19 mouse cellular contexts compared by ENCODE assay signal in genomic region chr3:69717476-69717875, GRCm38 (mm10). TPM values are rescaled to one million over a fixed set of nuclear protein-coding genes. Genes with fewer than 3 reads are reported as not detected.
A peak's percentile ranks its signal among the peaks of the same experiment; 100 is the strongest.
DNase-seq lines count a peak whose midpoint lies in the region; ATAC-seq lines count a peak whose summit lies in the region.
"Had no signal": no experiment of that assay in that cellular context is flagged by ENCODE, and none has a peak within 500 bp of the region (broad histone marks: within the 10 kb centered on the region; RNA-seq: fewer than 3 reads in every experiment).

No protein-coding gene starts in this region.

- no peaks in the 10 kb centered on the region for H3K36me3 ChIP-seq in embryonic facial prominence, embryonic 14.5 days (ENCODE audit: control insufficient read depth, insufficient read depth, low read length)
- H3K36me3 ChIP-seq in embryonic facial prominence, embryonic 10.5 days (replicated peaks) = no peaks in the 10 kb centered on the region
- H3K36me3 ChIP-seq: embryonic facial prominence, embryonic 15.5 days; forebrain, embryonic 10.5 days; heart, embryonic 13.5 days; hindbrain, embryonic 15.5 days had no signal

- no peaks in the 10 kb centered on the region for H3K27me3 ChIP-seq in embryonic facial prominence, embryonic 14.5 days (replicated peaks; ENCODE audit: control insufficient read depth, insufficient read depth, low read length)
- no peaks in the 10 kb centered on the region for H3K27me3 ChIP-seq in embryonic facial prominence, embryonic 10.5 days (replicated peaks; ENCODE audit: low read depth, poor library complexity, severe bottlenecking)
- H3K27me3 ChIP-seq: CH12.LX; embryonic facial prominence, embryonic 15.5 days; heart, embryonic 13.5 days; hindbrain, embryonic 15.5 days had no signal

- intact Hi-C loops in left cerebral cortex, postnatal 4 days (cut with DNase I) = no loop called here

- no peak overlapping the region for H3K4me2 ChIP-seq in embryonic facial prominence, embryonic 14.5 days (ENCODE audit: low read depth, low read length)
- H3K4me2 ChIP-seq: embryonic facial prominence, embryonic 15.5 days; heart, embryonic 13.5 days; hindbrain, embryonic 15.5 days had no signal

- H3K4me3 ChIP-seq in embryonic facial prominence, embryonic 14.5 days (ENCODE audit: low read depth, low read length) = no peak overlapping the region
- no peak overlapping the region for H3K4me3 ChIP-seq in embryonic facial prominence, embryonic 10.5 days
- H3K4me3 ChIP-seq: embryonic facial prominence, embryonic 15.5 days; erythroblast, embryonic 14.5 days; forebrain, embryonic 10.5 days; heart, embryonic 13.5 days; hindbrain, embryonic 15.5 days had no signal

- no peaks in the 10 kb centered on the region for H3K9me3 ChIP-seq in embryonic facial prominence, embryonic 14.5 days (ENCODE audit: control insufficient read depth, low read length)
- no peaks in the 10 kb centered on the region for H3K9me3 ChIP-seq in embryonic facial prominence, embryonic 10.5 days
- H3K9me3 ChIP-seq: embryonic facial prominence, embryonic 15.5 days; forebrain, embryonic 10.5 days; heart, embryonic 13.5 days; hindbrain, embryonic 15.5 days had no signal

- H3K4me1 ChIP-seq in embryonic facial prominence, embryonic 14.5 days (ENCODE audit: control insufficient read depth, insufficient read depth, low read length) = no peaks in the 10 kb centered on the region
- H3K4me1 ChIP-seq in embryonic facial prominence, embryonic 10.5 days = 0 out of 2 replicates have a peak, but pooled peaks cover 4% of the 10 kb centered on the region
- H3K4me1 ChIP-seq: embryonic facial prominence, embryonic 15.5 days; forebrain, embryonic 10.5 days had no signal

- no peak overlapping the region for H3K9ac ChIP-seq in embryonic facial prominence, embryonic 14.5 days (ENCODE audit: low read depth, low read length)
- H3K9ac ChIP-seq: embryonic facial prominence, embryonic 15.5 days; heart, embryonic 13.5 days; hindbrain, embryonic 15.5 days had no signal

- WGBS in embryonic facial prominence, embryonic 14.5 days = 68% methylated on average over 6 of the region's 6 CpGs
- WGBS in embryonic facial prominence, embryonic 10.5 days = 89% methylated on average over 6 of the region's 6 CpGs

- peak; percentile 57 for DNase-seq in embryonic facial prominence, embryonic 14.5 days (ENCODE audit: low spot score)
- DNase-seq in embryonic facial prominence, embryonic 10.5 days (ENCODE audit: low spot score) = no peak
- peak; percentile 29 for DNase-seq in left cerebral cortex, postnatal 4 days
- DNase-seq in left cerebral cortex, adult 8-10 months (ENCODE audit: low spot score in 2 of 2) = no peak
- peak; percentile 28 for DNase-seq in NIH3T3 (ENCODE audit: low read depth)
- DNase-seq in frontal cortex, postnatal 14 days (ENCODE audit: low spot score in 2 of 2) = no peak
- DNase-seq: adrenal gland, postnatal 10 days; cerebellum, adult 18-20 months; cerebellum, postnatal 25 days; gastrocnemius, postnatal 36 days; heart, adult 11 months; heart, postnatal 36 days; kidney, adult 18-20 months had no signal

- no peak overlapping the region for H3K27ac ChIP-seq in embryonic facial prominence, embryonic 14.5 days (replicated peaks; ENCODE audit: low read depth, low read length)
- H3K27ac ChIP-seq in embryonic facial prominence, embryonic 10.5 days (replicated peaks) = no peak overlapping the region
- H3K27ac ChIP-seq: embryonic facial prominence, embryonic 15.5 days; forebrain, embryonic 10.5 days; heart, embryonic 13.5 days; hindbrain, embryonic 15.5 days had no signal

- ATAC-seq in embryonic facial prominence, embryonic 14.5 days (ENCODE audit: low read depth) = no peak

RNA-seq across cellular contexts. Expression of gene Nmd3, which starts 4.3 kb away (rescaled TPM):
- 123 and 131 TPM in 2 replicates for polyA plus RNA-seq in embryonic facial prominence, embryonic 14.5 days (2014; fragmentation: Nextera tagmentation; extraction: Ambion mirVana)
- 163 TPM in 2 replicates for polyA plus RNA-seq in embryonic facial prominence, embryonic 10.5 days (2016; fragmentation: Nextera tagmentation; extraction: Ambion mirVana)
- total RNA-seq in left cerebral cortex, postnatal 4 days (2021) = 10 to 100 TPM; 50.8 to 54.6 TPM
- 10 to 100 TPM; 52.9 to 61.2 (median 57.6) TPM for total RNA-seq in left cerebral cortex, adult 8-10 months (2022)

Comparison
In these comparisons a context has a peak if more than half of its experiments do, and no peak if none do; other contexts are left out.
1. DNase-seq: peak in embryonic facial prominence, embryonic 14.5 days (single experiment), left cerebral cortex, postnatal 4 days (single experiment) and NIH3T3 (single experiment); none in embryonic facial prominence, embryonic 10.5 days (single experiment), left cerebral cortex, adult 8-10 months (0 of 2) and frontal cortex, postnatal 14 days (0 of 2).